Mouse (Mus musculus) urinary bladder, postnatal 36 days (tissue): Measurements from ENCODE around the gene Pou2f3.
"Not testable (repeated sequence)": the region's sequence is repeated elsewhere in the genome, so short reads cannot be mapped to it uniquely, and the experiment has no call there.

Source experiments
- DNase-seq, 2 experiments: peaks; one replicate each; pipeline ENCODE4 v3.0.0; 2022; ENCODE audit warnings: low spot score in 2 of 2, mixed read lengths in 1 of 2

The Pou2f3 gene

GRCm38 (mm10) chr9:43166346-43166745, 43.8 kb downstream of the Pou2f3 start:
- no peak for DNase-seq

- no peak for DNase-seq
Observed at GRCm38 (mm10) chr9:43155960-43156359, 54.2 kb downstream of the Pou2f3 start.

GRCm38 (mm10) chr9:43151779-43152178, 58.4 kb downstream of the Pou2f3 start:
- peak in 1 of 2 experiments; percentile 12 for DNase-seq

GRCm38 (mm10) chr9:43150957-43151356, 59.2 kb downstream of the Pou2f3 start:
- no peak for DNase-seq

GRCm38 (mm10) chr9:43150075-43150474, 60.1 kb downstream of the Pou2f3 start:
- peak in 1 of 2 experiments; percentile 48 for DNase-seq

- DNase-seq, result no peak
Observed at GRCm38 (mm10) chr9:43149498-43149897, 60.7 kb downstream of the Pou2f3 start.

GRCm38 (mm10) chr9:43145196-43145595, 65.0 kb downstream of the Pou2f3 start:
- no peak for DNase-seq

- no peak for DNase-seq
Observed at GRCm38 (mm10) chr9:43144206-43144810, 65.9 kb downstream of the Pou2f3 start.

- peak; percentile 51 to 73 for DNase-seq
Observed at GRCm38 (mm10) chr9:43141839-43142238, 68.3 kb downstream of the Pou2f3 start.

- DNase-seq, result no peak
Observed at GRCm38 (mm10) chr9:43133525-43133924, 76.6 kb downstream of the Pou2f3 start.

GRCm38 (mm10) chr9:43132380-43132779, 77.8 kb downstream of the Pou2f3 start:
- no peak for DNase-seq

- peak in 1 of 2 experiments; percentile 59 for DNase-seq
Observed at GRCm38 (mm10) chr9:43131940-43132339, 78.2 kb downstream of the Pou2f3 start.

GRCm38 (mm10) chr9:43130684-43131083, 79.5 kb downstream of the Pou2f3 start:
- DNase-seq, result no peak

GRCm38 (mm10) chr9:43127101-43127787, 82.9 kb downstream of the Pou2f3 start:
- DNase-seq, result peak in 1 of 2 experiments; percentile 65

GRCm38 (mm10) chr9:43122379-43122778, 87.8 kb downstream of the Pou2f3 start:
- DNase-seq, result no peak

GRCm38 (mm10) chr9:43121948-43122347, 88.2 kb downstream of the Pou2f3 start:
- not testable (repeated sequence) for DNase-seq

GRCm38 (mm10) chr9:43116997-43117336, 93.2 kb downstream of the Pou2f3 start:
- no peak for DNase-seq

GRCm38 (mm10) chr9:43116134-43116996, 93.8 kb downstream of the Pou2f3 start, which contains the start of gene Tmem136:
Gene Tmem136, minus strand, starts transcription at chr9:43116570.
- peak in 1 of 2 experiments; percentile 24 for DNase-seq

- no peak for DNase-seq
Observed at GRCm38 (mm10) chr9:43115431-43116133, 94.6 kb downstream of the Pou2f3 start.

- DNase-seq, result no peak
Observed at GRCm38 (mm10) chr9:43114833-43115232, 95.3 kb downstream of the Pou2f3 start.

GRCm38 (mm10) chr9:43110286-43110980, 99.7 kb downstream of the Pou2f3 start:
- no peak for DNase-seq
